Mouse (Mus musculus): Measurements from ENCODE around the gene Mios.

The Mios gene

DNA sequence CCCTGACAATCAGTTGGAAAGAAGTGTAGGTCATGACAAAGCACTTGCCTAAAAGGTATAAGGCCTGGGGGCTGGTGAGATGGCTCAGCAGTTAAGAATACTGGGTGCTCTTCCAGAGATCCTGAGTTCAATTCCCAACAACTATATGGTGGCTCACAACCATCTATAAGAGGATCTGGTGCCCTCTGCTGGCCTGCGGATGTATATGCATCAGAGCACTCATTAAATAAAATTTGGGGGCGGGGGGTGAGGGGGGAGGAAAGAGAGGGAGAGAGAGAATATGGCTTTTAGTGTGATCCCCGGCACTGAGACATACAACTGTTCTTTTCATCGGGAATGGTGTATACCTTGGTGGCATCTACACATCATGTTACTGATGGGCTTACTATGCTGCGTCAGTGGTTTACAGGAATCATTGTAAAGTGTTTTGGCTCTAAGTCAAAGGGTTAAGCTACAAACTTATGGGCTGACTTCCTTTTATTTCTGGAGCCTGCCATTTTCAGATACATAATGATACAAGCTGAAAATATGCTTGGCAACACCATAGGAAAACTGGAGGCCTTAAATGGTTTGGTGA lies 69.5 kb downstream of the Mios start:
- peak; percentile 31 for DNase-seq (ENCODE audit: low spot score)

DNA sequence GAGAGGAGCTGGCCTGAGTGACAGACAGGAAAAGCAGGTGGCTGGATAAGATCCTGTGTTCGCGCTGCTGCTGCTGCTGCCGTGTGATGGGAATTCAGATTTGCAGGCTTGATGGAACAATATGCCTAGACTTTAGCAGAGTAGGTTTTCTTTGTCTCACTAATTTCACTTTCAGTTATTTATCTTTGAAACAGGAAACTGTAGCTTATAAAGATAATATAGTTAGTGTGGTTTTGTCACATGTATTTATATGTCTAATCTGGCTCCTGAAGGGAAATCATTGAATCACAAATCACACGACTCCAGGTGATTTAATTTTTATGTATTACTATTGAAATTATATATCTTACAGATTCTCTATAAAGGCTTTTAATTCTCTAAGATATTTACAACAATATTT lies 74.2 kb downstream of the Mios start:
- no peak for DNase-seq (ENCODE audit: low spot score)

- peak; percentile 66 for DNase-seq (ENCODE audit: low spot score)
Measured at GRCm38 (mm10) chr6:8285401-8285960, 76.5 kb downstream of the Mios start.

Measured in adipocyte (in vitro differentiated cells).